Comparison of ENCODE assay signal across 14 mouse cellular contexts in genomic region chr2:34843211-34843939, GRCm38 (mm10). TPM values are rescaled to one million over a fixed set of nuclear protein-coding genes. Genes with fewer than 3 reads are reported as not detected.
DNase-seq lines count a peak whose midpoint lies in the region; ATAC-seq lines count a peak whose summit lies in the region.
"Had no signal": no experiment of that assay in that cellular context is flagged by ENCODE, and none has a peak within 500 bp of the region (broad histone marks: within the 10 kb centered on the region; RNA-seq: fewer than 3 reads in every experiment).

No protein-coding gene starts in this region.

- WGBS in heart, embryonic 10.5 days: 81% methylated on average over 11 of the region's 11 CpGs
- WGBS in midbrain, embryonic 13.5 days: 90% methylated on average over 11 of the region's 11 CpGs
- WGBS in limb, embryonic 10.5 days: 89% methylated on average over 11 of the region's 11 CpGs

- intact Hi-C loops in heart, postnatal 14 days (cut with DNase I): no loop called here

- peak; percentile 99 for DNase-seq in heart, adult 11 months
- DNase-seq in heart, embryonic 10.5 days (ENCODE audit: low spot score): no peak
- peak; percentile 63 for DNase-seq in adrenal gland, adult 8-10 months
- peak; percentile 68 to 70 for DNase-seq in heart, postnatal 14 days
- peak; percentile 86 for DNase-seq in lung, postnatal 25 days (ENCODE audit: low spot score)
- DNase-seq in limb, embryonic 10.5 days (ENCODE audit: low spot score): no peak
- DNase-seq in right cerebral cortex, postnatal 14 days: no peak

- ATAC-seq in midbrain, embryonic 13.5 days: no peak

- H3K9ac ChIP-seq in midbrain, embryonic 13.5 days (replicated peaks): no peak overlapping the region
- H3K9ac ChIP-seq: embryonic facial prominence, embryonic 12.5 days had no signal

- 0 out of 2 replicates have a peak, but pooled peaks cover 4% of the 10 kb centered on the region for H3K36me3 ChIP-seq in heart, embryonic 10.5 days
- H3K36me3 ChIP-seq in midbrain, embryonic 13.5 days: no peaks in the 10 kb centered on the region
- no peaks in the 10 kb centered on the region for H3K36me3 ChIP-seq in limb, embryonic 10.5 days
- H3K36me3 ChIP-seq: embryonic facial prominence, embryonic 12.5 days had no signal

- H3K4me3 ChIP-seq in heart, embryonic 10.5 days: no peak overlapping the region
- no peak overlapping the region for H3K4me3 ChIP-seq in midbrain, embryonic 13.5 days (replicated peaks)
- H3K4me3 ChIP-seq in limb, embryonic 10.5 days: no peak overlapping the region
- H3K4me3 ChIP-seq: embryonic facial prominence, embryonic 12.5 days had no signal

- H3K27me3 ChIP-seq in heart, embryonic 10.5 days (ENCODE audit: insufficient read depth, poor library complexity, severe bottlenecking): no peaks in the 10 kb centered on the region
- H3K27me3 ChIP-seq in midbrain, embryonic 13.5 days: no peaks in the 10 kb centered on the region
- H3K27me3 ChIP-seq in limb, embryonic 10.5 days (ENCODE audit: low read depth, poor library complexity, severe bottlenecking): no peaks in the 10 kb centered on the region
- H3K27me3 ChIP-seq: embryonic facial prominence, embryonic 12.5 days had no signal

- H3K27ac ChIP-seq in heart, embryonic 10.5 days: no peak overlapping the region
- H3K27ac ChIP-seq in midbrain, embryonic 13.5 days: no peak overlapping the region
- H3K27ac ChIP-seq in limb, embryonic 10.5 days: no peak overlapping the region
- H3K27ac ChIP-seq: embryonic facial prominence, embryonic 12.5 days had no signal

- H3K4me1 ChIP-seq in heart, embryonic 10.5 days: no peaks in the 10 kb centered on the region
- no peaks in the 10 kb centered on the region for H3K4me1 ChIP-seq in midbrain, embryonic 13.5 days (replicated peaks)
- no peaks in the 10 kb centered on the region for H3K4me1 ChIP-seq in limb, embryonic 10.5 days
- H3K4me1 ChIP-seq: embryonic facial prominence, embryonic 12.5 days had no signal

- no peak overlapping the region for H3K4me2 ChIP-seq in midbrain, embryonic 13.5 days (replicated peaks)
- H3K4me2 ChIP-seq: embryonic facial prominence, embryonic 12.5 days had no signal

- no peaks in the 10 kb centered on the region for H3K9me3 ChIP-seq in heart, embryonic 10.5 days
- H3K9me3 ChIP-seq in midbrain, embryonic 13.5 days: no peaks in the 10 kb centered on the region
- no peaks in the 10 kb centered on the region for H3K9me3 ChIP-seq in limb, embryonic 10.5 days (replicated peaks)
- H3K9me3 ChIP-seq: embryonic facial prominence, embryonic 12.5 days had no signal

RNA-seq across cellular contexts. Expression of gene Gm34653, which starts 10.6 kb away (rescaled TPM):
- not detected in 2 replicates for polyA plus RNA-seq in heart, embryonic 10.5 days (2016; fragmentation: Nextera tagmentation; extraction: Ambion mirVana)
- under 1 TPM in 1 of 4 experiments, not detected in 3; 0.16 TPM for total RNA-seq in adrenal gland, adult 8-10 months (2022)
- not detected for total RNA-seq in heart, postnatal 14 days (2021)
- polyA plus RNA-seq in midbrain, embryonic 13.5 days (2015; fragmentation: Nextera tagmentation; extraction: Ambion mirVana): 0.19 TPM in 1 of 2 replicates, not detected in the other
- polyA plus RNA-seq in limb, embryonic 10.5 days (2016; fragmentation: Nextera tagmentation; extraction: Ambion mirVana): not detected in 2 replicates
- polyA plus RNA-seq: brain, embryonic 14.5 days; embryonic facial prominence, embryonic 12.5 days; large intestine, adult 2 months; liver, embryonic 16.5 days; neural tube, embryonic 11.5 days; spleen, adult 2 months had no signal

RNA-seq across cellular contexts. Expression of gene Fbxw2, which starts 17.3 kb away (rescaled TPM):
- 60.1 and 74.5 TPM in 2 replicates for polyA plus RNA-seq in heart, embryonic 10.5 days (2016; fragmentation: Nextera tagmentation; extraction: Ambion mirVana)
- 10 to 100 TPM; 65.3 to 90.7 (median 79.0) TPM for total RNA-seq in adrenal gland, adult 8-10 months (2022)
- total RNA-seq in heart, postnatal 14 days (2021): 10 to 100 TPM; 60.1 to 61.1 TPM
- polyA plus RNA-seq in midbrain, embryonic 13.5 days (2015; fragmentation: Nextera tagmentation; extraction: Ambion mirVana): 80.4 and 88.8 TPM in 2 replicates
- polyA plus RNA-seq in limb, embryonic 10.5 days (2016; fragmentation: Nextera tagmentation; extraction: Ambion mirVana): 69.7 and 81.2 TPM in 2 replicates

RNA-seq across cellular contexts. Expression of gene Cutal, which starts 30.8 kb away (rescaled TPM):
- polyA plus RNA-seq in heart, embryonic 10.5 days (2016; fragmentation: Nextera tagmentation; extraction: Ambion mirVana): 0.31 TPM in 1 of 2 replicates, not detected in the other
- total RNA-seq in adrenal gland, adult 8-10 months (2022): 1 to 10 TPM in 1 of 4 experiments, under 1 TPM in 3; 0.41 to 1.4 (median 0.74) TPM
- 1 to 10 TPM; 1.1 to 1.2 TPM for total RNA-seq in heart, postnatal 14 days (2021)
- polyA plus RNA-seq in midbrain, embryonic 13.5 days (2015; fragmentation: Nextera tagmentation; extraction: Ambion mirVana): 0.28 and 0.39 TPM in 2 replicates
- polyA plus RNA-seq in limb, embryonic 10.5 days (2016; fragmentation: Nextera tagmentation; extraction: Ambion mirVana): 0.06 TPM in 1 of 2 replicates, not detected in the other
- polyA plus RNA-seq: embryonic facial prominence, embryonic 12.5 days; neural tube, embryonic 11.5 days; spleen, adult 2 months had no signal

RNA-seq across cellular contexts. Expression of gene Psmd5, which starts 31.4 kb away (rescaled TPM):
- 77.5 and 96.6 TPM in 2 replicates for polyA plus RNA-seq in heart, embryonic 10.5 days (2016; fragmentation: Nextera tagmentation; extraction: Ambion mirVana)
- 10 to 100 TPM; 42.6 to 49.8 (median 45.8) TPM for total RNA-seq in adrenal gland, adult 8-10 months (2022)
- total RNA-seq in heart, postnatal 14 days (2021): 10 to 100 TPM; 15.2 to 16.5 TPM
- polyA plus RNA-seq in midbrain, embryonic 13.5 days (2015; fragmentation: Nextera tagmentation; extraction: Ambion mirVana): 104 and 110 TPM in 2 replicates
- 128 and 131 TPM in 2 replicates for polyA plus RNA-seq in limb, embryonic 10.5 days (2016; fragmentation: Nextera tagmentation; extraction: Ambion mirVana)

RNA-seq across cellular contexts. Expression of gene Rabepk, which starts 43.7 kb away (rescaled TPM):
- polyA plus RNA-seq in heart, embryonic 10.5 days (2016; fragmentation: Nextera tagmentation; extraction: Ambion mirVana): 39.3 and 40.2 TPM in 2 replicates
- 10 to 100 TPM; 26.4 to 33.2 (median 29.0) TPM for total RNA-seq in adrenal gland, adult 8-10 months (2022)
- 10 to 100 TPM in 1 of 2 experiments, 1 to 10 TPM in 1; 9.3 to 13.1 TPM for total RNA-seq in heart, postnatal 14 days (2021)
- 21.8 and 22.7 TPM in 2 replicates for polyA plus RNA-seq in midbrain, embryonic 13.5 days (2015; fragmentation: Nextera tagmentation; extraction: Ambion mirVana)
- 42.8 and 43.6 TPM in 2 replicates for polyA plus RNA-seq in limb, embryonic 10.5 days (2016; fragmentation: Nextera tagmentation; extraction: Ambion mirVana)

Comparison
In these comparisons a context has a peak if more than half of its experiments do, and no peak if none do; other contexts are left out.
1. DNase-seq: peak in heart, adult 11 months (single experiment), adrenal gland, adult 8-10 months (single experiment), heart, postnatal 14 days (2 of 2) and lung, postnatal 25 days (single experiment); none in heart, embryonic 10.5 days (single experiment), limb, embryonic 10.5 days (single experiment) and right cerebral cortex, postnatal 14 days (single experiment).